Mouse (Mus musculus) urinary bladder, postnatal 4 days (tissue): ENCODE measurements around the gene Tmem115.
A peak's percentile ranks its signal among the peaks of the same experiment; 100 is the strongest.
"Not testable (repeated sequence)": the region's sequence is repeated elsewhere in the genome, so short reads cannot be mapped to it uniquely, and the experiment has no call there.

Experiments
- DNase-seq, 2 experiments: peaks; one replicate each; pipeline ENCODE4 v3.0.0; 2021 to 2022; ENCODE audit warnings: low spot score in 2 of 2

Gene Tmem115

DNA sequence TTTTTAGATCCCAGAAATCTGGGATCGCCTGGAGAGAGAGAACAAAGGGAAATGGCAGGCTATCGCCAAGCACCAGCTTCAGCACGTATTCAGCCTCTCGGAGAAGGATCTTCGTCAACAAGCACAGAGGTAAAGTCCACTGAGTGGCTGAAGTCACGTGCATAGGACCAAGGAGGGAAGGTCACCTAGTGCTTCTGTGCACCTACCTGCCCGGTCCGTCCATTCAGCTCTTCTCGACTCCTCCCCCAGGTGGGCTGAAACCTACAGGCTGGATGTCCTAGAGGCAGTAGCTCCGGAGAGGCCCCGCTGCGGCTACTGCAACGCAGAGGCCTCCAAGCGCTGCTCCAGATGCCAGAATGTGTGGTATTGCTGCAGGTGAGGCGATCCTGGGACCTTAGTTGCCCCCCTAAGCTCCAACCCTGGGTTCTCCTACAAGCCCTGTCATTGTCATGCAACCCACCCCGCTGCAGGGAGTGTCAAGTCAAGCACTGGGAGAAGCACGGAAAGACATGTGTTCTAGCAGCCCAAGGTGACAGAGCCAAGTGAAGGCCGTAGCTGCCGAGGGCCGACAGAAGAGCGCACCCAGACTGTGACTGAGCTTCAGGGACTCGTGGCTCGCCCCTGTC is 16.9 kb downstream of the Tmem115 start:
- no peak for DNase-seq

DNA sequence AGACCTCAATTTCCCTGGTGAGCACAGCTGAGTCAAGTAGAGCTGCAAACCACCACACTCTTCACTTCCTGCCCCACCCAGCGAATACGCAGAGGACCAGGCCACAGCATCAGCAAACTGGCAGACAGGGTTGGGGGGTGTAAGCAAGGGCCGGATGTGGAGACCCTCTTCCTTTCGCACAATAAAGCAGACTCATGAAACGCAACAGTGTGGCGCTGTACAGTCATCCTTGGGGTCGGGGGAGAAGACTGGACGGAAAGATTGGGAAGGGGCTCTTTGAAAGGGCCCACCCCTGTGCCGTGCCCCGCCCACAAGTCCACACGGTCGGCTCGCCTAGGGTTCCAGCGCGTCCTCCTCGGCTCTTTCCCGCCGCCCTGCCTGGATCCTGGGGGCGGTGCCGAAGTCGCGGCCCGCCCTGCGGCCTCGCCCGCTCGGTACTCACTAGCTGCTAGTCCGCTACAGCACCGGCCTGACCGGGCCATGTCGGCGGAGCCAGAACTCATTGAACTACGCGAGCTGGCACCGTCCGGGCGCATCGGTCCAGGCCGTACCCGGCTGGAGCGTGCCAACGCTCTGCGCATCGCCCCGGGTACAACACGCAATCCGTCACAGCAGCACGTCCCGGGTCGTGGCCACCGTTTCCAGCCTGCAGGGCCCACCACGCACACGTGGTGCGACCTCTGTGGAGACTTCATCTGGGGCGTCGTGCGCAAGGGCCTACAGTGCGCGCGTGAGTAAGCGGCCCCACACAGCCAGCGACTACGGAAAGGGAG is 17.6 kb downstream of the Tmem115 start, which contains the start of gene Rassf1:
Gene Rassf1 (plus strand): TSS at position 439 of the 773 bp plus-strand sequence.
- DNase-seq, result peak; percentile 71 to 74

DNA sequence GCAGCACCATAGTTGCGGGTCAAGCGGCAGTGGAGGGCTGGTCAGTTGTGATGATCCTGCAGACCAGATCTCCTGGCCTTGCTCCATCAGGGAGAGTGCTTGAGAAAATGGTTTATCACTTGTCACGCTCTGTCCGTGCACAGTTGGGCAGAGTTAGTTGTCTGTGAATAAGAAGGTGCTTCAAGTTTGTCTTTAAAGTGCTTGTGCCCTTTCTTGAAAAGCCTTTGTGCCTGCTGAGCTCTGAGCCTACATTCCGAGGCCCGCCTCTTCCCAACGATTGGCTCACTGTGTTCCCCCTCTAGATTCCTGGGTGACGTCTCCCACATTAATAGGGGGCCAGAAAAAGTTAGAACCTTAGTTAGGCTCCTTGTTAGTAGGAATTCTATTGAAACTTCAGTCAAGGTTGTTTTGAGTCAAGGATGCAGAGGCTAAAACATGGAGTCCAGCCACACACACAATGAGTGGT is 18.2 kb downstream of the Tmem115 start:
- no peak for DNase-seq

DNA sequence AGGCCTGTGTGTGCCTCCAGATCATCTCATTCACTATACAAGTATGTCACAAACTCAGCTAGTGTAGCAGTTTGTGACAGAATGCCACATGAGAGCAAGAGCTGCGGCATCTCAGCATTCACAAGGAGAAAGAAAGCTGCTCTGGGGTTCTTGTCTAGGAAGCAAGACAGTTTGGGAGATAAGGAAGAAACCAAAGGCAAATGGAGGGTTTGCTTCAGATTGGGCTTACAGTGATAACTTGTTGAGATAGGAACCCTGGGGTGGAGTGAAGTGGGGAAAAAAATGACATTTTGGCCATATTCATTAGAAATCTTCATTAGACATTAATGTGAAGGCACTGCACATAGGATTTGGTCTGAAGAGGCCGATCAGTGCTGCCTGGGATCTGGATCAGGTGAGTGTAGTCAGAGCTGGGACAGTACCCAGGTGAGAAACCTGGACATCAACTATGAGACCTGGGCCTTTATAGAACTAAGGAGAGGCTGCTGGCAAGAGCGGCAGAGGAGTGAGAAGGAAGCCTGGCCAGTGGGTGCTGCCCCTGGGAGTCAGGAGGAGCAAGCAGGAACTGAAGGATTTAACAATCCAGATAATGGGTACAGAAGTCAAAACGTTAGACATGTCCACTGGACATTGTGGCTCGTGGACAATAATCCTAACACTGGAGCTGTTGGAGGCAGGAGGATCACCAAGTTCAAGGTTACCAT is 19.1 kb downstream of the Tmem115 start:
- DNase-seq, result no peak

DNA sequence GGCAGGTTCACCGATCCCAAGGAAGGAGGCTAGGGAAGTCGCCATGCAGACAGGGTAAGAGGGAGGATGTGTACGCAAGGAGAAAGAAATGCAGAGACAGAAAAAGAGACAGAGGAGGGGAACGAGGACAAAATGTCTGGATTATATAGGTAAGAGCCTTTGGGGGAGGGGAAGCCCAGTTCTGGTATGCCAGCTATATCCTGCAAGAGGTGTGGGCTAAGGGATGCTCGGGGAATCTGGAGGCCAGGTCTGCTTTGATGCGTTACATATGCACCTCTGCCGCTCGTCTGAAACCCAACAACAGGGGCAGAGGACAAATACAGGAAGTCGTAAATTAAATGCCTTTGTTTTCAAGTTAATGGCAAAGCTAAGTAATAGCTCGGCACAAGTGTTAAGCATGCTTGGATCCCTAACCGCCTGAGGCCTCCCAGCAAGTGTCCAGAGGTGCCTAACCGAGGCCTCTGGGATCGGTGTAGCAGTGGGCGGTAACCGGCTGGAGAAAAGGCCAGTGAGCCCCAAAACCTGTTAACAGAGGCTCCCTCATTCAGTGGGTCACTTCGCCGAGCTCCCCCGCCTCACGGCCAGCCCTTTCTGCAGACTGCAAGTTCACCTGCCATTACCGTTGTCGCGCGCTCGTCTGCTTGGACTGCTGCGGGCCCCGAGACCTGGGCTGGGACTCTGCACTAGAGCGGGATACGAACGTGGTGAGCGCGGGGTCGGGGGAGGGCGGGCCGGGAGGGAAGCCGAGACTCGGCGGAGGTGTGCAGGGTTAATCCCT is 20.0 kb downstream of the Tmem115 start:
- no peak for DNase-seq

DNA sequence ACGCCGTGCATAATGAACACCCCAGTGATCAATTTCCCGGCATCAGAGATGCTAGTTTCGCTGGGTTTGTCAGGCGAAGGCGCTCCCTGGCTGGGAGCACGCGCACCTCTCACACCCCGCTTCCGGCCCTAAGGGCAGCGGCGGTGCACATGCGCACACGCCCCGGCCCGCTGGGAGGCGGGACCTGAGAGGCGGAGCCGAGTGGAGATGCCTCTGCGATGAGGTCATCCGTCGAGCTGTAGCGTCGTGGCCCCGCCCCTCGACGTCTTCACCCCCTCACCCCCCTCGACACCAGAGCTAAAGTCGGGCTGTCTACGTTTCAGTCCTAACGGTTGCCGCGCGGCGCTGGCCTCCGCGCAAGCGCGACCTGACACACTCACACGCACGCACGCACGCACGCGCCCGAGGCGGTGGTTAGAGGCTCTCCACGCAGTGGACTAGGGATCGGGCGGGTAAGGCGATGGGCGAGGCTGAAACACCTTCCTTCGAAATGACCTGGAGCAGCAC is 20.6 kb downstream of the Tmem115 start:
- DNase-seq, result peak; percentile 93 to 94

DNA sequence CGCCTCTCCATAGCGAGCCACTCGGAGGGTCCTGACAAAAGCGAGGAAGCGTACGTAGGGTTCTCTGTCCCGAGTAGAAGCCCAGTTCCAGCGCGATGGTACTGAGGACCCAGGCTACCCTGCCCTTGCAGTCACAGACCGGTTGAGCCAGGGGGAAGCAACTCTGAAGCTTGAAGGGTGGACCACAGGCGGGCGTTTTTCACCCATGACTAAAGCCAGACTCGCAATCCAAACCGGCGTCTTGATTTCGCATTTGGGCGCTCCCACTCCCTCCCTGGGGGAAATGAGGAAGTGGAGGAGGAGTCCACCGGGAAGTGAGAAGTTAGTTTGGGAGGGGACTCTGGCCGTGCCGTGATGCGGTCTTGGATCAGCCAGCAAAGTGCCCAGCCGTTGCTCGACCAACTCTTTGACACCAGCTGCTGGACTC is 21.3 kb downstream of the Tmem115 start:
- DNase-seq, result peak; percentile 65 to 76

DNA sequence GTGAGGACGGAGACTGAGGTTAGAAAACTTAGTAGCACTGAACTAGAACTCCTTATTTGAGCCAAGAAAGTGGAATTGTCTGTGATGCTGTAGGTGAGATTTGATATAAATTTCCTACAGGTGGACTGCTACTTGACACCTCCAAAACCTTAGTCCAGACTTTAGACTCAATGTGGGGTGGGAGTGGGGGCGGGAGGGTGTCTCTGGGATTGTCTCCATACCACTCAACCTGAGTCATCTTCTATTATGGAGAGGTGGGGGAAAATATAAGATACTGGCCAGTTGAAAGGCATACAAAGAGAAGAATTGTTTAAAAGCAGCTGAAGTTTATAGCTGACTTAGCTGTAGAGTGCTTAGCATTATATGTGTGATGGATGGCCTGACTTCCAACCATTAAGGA is 22.0 kb downstream of the Tmem115 start:
- DNase-seq, result no peak

DNA sequence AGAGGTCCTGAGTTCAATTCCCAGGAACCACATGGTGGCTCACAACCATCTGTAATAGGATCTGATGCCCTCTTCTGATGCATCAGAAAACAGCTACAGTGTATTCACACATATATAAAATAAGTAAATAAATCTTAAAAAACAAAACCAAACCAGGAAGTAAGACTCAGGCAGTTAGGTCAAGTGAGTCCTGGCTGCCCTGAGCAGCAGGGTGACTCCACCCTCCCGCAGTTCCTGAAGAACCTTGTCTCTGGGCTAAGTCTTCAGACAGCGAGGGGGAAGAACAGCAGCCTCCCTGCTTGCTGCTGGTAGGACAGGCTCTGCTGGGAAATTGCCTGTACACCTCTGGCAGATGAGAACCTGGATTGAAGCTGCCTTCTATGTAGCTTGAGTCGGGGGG is 22.6 kb downstream of the Tmem115 start:
- DNase-seq, result no peak

DNA sequence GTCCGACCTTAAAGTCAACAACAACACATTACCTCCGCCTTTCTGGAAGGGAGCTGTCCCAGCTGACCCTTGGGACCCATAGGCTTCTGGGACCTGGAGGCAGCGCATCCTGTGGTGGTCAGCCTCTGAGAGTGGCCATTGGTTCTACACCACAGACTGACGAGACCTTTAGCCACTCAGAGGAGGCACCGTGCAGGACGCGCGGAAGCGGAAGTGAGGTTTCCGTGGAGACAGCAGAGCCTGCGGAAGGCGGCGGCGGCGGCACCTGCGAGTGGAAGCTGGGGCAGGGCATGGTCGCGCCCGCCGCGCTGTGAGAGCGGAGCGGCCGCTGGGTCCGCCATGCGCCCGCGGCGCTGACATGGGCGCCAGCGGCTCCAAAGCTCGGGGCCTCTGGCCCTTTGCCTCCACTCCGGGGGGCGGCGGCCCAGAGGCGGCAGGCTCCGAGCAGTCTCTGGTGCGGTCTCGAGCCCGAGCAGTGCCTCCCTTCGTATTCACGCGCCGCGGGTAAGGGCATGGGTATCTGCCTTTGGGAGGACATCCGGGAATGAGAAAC is 29.4 kb downstream of the Tmem115 start, which contains the start of gene Tusc2:
Gene Tusc2 (plus strand): TSS at position 227 of the 553 bp plus-strand sequence.
- DNase-seq, result peak; percentile 89 to 93

DNA sequence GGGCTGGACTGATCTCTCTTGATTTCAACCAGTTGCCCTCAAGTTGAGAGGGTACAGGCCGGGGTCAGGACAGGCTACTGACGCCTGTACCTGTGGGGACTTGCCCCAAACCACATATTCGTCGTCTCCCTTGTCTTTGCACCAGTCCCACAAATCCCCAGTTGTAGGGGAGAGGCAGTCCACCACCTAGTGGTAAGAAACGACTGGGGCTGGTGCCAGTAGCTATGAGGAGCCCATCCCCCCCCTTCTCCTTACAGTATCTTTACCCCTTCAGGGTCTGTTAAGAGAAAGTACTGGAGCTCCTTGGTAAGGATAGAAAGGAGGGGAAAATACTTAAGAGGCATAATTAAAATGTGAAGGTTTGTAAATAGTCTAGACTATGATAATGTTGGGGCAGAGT is 31.8 kb downstream of the Tmem115 start:
- not testable (repeated sequence) for DNase-seq

DNA sequence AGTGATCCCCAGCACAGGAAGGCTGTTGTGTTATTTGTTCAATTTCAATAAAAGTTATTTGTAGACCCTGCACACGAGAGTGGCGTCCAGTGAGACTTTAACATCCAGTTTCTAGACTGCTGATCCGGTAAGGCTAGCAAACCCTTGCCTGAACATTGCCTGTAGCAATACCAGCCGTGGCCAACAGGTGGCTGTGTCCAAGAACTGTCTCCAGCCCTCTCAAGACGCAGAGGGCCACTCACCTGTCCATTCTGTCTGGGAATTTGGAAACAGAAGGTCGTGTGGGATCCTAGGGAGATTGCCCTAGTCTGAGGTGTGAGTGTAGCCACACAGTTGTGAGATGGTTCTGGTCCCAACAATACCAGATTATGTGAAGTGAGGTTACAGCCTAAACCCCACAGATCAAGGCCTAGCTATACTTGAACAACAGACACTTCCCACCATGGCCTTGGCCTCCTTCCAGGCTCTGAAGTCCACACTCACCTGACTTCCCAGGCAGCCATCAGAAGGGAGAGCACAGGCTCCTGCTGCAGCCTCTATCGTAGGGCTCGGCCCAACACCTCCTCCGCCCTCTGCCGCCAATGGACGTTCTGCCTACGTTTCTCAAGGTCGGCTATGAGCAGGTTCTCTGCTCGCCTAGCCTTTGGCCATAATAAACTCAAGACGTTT is 32.4 kb downstream of the Tmem115 start:
- DNase-seq, result peak; percentile 66 to 86

DNA sequence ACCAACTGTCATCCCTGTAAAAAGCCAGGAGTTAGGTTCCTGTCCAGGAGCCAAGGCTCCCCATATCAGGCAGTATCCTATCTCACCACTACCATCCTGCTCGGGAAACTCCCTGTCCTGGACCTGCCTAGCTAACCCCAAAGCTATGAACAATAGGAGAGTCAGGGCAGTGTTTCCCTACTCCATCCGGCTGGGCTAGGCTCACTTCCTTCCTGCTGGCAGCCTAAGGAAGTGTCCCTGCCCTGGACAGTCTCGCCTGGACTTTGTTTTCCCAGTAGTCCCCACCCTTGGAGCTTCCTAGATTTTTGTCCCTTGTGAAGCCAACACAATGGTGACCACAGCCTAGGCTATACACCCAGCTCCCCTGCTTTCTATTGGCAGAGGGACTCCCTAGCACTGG is 33.1 kb downstream of the Tmem115 start:
- DNase-seq, result no peak

DNA sequence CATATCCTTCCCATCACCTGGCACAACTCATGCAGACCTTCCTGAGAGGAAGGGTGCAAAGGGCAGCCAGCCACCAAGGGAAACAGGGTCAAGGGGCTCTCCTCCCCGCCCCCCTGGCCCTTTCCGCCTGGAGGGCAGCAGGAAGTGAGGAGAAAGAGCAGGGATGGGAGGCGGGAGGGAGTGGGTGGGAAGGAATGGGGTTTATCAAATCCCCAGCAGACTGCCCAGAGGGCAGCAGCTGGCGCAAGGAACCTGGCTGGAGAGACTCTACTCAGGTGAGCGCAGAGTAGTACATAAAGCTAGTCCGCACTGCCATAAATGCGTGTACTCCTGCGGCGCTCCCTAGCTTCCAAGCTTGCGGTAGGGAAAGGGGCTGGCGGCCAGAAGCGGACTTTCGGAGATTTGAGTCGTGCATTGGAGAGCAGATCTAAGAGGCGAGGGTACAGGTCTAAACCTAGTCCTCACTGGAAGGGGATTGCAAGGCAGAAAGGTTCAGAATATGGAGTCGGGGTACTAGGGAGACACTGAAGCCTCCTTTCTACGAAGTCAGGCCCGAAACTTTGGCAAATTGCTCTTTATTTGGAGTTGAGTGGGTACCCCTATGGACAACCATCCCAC is 34.1 kb downstream of the Tmem115 start, which contains the start of gene Hyal2:
Gene Hyal2 (plus strand): TSS at position 244 of the 618 bp plus-strand sequence.
- no peak for DNase-seq

DNA sequence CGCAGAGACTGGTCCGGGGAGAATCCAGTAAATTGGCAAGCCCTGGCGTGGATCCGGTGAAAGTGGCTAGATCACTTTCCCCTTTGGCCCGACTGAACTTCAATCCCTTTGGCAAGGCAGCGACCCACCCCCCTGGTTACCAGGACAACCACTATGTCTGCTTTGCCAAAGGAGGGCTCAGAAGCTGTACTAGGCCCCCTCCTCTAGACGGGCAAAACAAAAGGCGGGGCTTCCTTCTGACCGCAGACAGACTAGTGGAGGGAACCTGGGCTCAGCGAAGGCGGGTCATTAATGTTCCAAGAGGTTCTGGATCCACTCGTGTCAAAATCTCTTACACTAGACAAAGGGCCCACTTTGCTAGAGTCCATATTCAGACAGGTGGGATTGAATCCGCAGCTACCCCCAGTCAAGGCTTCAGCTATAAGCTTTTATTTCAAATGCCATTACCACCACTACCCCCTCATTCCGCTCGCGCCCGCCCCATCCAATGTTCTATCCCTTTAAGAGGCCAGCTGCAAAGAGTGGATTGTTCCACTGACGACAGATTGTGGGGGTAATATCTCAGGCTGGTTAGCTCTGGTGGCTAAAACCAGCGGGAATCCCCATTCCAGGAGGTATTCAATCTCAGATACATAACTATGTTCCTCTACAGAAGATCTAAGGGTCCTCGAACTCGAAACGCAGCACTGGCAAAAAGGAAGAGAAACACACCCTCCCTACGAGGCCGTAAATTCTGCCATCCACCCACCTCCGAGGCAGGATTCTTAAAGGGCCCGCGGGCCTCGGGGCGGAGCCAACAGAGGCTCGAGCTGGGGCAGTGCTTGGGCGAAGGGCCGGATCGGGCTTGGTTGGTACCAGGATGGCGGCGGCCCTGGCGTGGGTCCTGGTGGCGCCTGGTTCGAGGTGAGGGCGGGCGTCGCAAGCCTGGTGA is 34.9 kb downstream of the Tmem115 start:
- DNase-seq, result peak; percentile 80 to 84

DNA sequence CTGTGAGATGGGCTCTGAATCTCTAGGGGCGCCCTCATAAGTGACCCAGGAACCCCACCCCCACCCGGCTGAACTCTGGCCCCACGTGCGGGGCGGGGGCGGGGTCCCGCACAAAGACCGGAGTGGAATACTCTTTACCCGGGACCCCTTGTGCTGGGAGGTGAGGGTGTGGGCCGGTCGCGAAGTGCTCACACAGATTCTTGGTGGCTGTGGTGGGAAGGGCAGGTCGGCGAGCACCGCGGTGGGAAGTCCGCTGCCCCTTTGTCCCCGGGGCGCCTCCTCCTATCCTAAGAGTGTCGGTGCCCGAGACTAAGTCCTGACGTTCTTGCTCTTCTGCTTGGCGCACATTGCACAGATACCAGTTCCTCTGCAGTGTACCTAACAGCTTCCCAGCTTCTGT is 35.5 kb downstream of the Tmem115 start:
- peak in 1 of 2 experiments; percentile 55 for DNase-seq

DNA sequence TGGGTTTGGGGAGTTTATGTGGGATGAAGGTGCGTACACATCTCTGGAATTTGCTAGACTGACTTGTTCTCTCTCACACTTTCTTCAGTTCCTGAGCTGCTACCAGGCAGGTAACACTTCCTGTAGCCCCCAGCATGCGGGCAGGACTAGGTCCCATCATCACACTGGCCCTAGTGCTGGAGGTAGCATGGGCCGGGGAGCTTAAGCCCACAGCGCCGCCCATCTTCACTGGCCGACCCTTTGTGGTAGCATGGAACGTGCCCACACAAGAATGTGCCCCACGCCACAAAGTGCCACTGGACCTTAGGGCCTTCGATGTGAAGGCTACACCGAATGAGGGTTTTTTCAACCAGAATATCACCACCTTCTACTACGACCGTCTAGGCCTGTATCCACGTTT is 36.3 kb downstream of the Tmem115 start:
- DNase-seq, result no peak

DNA sequence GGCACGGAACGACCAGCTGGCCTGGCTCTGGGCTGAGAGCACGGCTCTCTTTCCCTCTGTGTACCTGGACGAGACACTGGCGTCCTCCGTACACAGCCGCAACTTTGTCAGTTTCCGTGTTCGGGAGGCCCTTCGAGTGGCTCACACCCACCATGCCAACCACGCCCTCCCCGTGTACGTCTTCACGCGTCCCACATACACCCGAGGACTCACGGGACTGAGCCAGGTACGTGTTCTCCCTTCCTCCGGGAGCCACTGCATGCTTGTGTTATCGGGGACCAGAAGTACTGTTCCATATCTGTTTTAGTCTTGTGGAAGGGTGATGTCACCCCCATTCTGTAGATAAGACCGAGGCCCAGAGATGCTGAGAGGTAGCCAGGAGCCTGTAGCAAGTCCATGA is 37.1 kb downstream of the Tmem115 start:
- no peak for DNase-seq
